Mouse (Mus musculus): ENCODE measurements around the gene Mrpl1. TPM values are rescaled to one million over a fixed set of nuclear protein-coding genes. Genes with fewer than 3 reads are reported as not detected.

The Mrpl1 gene
- total and polyA plus RNA-seq, 3 experiments, result 31.3 to 77.6 (median 44.2) TPM

GRCm38 (mm10) chr5:96218648-96219047 lies 9.4 kb downstream of the Mrpl1 start:
- Histone ChIP-seq H3K4me1 (ENCODE audit: control insufficient read depth in 1 of 2, insufficient read depth in 2 of 2) (peaks cover 14 to 77% of the 10 kb centered on the region in 2 experiments), H3K9me3 (replicated peaks; ENCODE audit: low read length) (no peaks in the 10 kb centered on the region), H3K4me2 (ENCODE audit: insufficient read depth, low read depth, poor library complexity, severe bottlenecking) (peak overlapping the region; percentile 72), H3K27me3 (replicated peaks) (no peaks in the 10 kb centered on the region), H3K4me3 (replicated peaks in 1 of 3; ENCODE audit: low read depth in 2 of 3, low read length in 2 of 3, poor library complexity in 1 of 3) (peak overlapping the region in 1 of 3 experiments; percentile 3), H3K27ac (ENCODE audit: insufficient read depth, low read depth) (peak overlapping the region; percentile 45), H3K79me2 (replicated peaks; ENCODE audit: control insufficient read depth, extremely low read depth, insufficient read depth, poor library complexity, severe bottlenecking) (peaks cover 51% of the 10 kb centered on the region), H3K36me3 (replicated peaks in 1 of 2; ENCODE audit: control insufficient read depth in 1 of 2, insufficient read depth in 1 of 2, low read length in 1 of 2) (peaks cover 15 to 26% of the 10 kb centered on the region in 2 experiments), H3K9ac (ENCODE audit: insufficient read depth, low read depth) (peak overlapping the region; percentile 43)
- in situ Hi-C loops (cut with MboI; ENCODE audit: low pct_ligation_motif_present, low pct_unique_long_range_greater_than_20kb, low sequenced_read_pairs), result no loop called here
- TF ChIP-seq MAX (IDR thresholded peaks at IDR 0.05; ENCODE audit: low read length) (no peak), MAZ (IDR thresholded peaks at IDR 0.05; ENCODE audit: low read depth, low read length) (no peak), HCFC1 (IDR thresholded peaks at IDR 0.05; ENCODE audit: low read depth, low read length) (no peak), TCF12 (IDR thresholded peaks at IDR 0.05; ENCODE audit: low read depth, low read length) (no peak), E2F4 (IDR thresholded peaks at IDR 0.05; ENCODE audit: insufficient replicate concordance, low read depth, low read length) (no peak), EP300 (IDR thresholded peaks at IDR 0.05; ENCODE audit: low read length) (no peak), MYC (IDR thresholded peaks at IDR 0.05; ENCODE audit: low read depth, low read length) (no peak), NELFE (IDR thresholded peaks at IDR 0.05; ENCODE audit: low read depth, low read length) (no peak), CHD2 (IDR thresholded peaks at IDR 0.05; ENCODE audit: low read length) (no peak), JUN (IDR thresholded peaks at IDR 0.05; ENCODE audit: insufficient read depth, low read depth, low read length) (no peak), MAFK (IDR thresholded peaks at IDR 0.05; ENCODE audit: insufficient replicate concordance, low read length) (no peak), SIN3A (IDR thresholded peaks at IDR 0.05; ENCODE audit: low read length) (no peak)
- DNase-seq (ENCODE audit: extremely low read depth), result peak; percentile 29
- dilution Hi-C loops (cut with MboI; ENCODE audit: extremely low pct_ligation_motif_present, extremely low pct_unique_long_range_greater_than_20kb, low sequenced_read_pairs), result no loop called here

- Histone ChIP-seq H3K9me3 (replicated peaks; ENCODE audit: low read length) (no peaks in the 10 kb centered on the region), H3K4me2 (ENCODE audit: insufficient read depth, low read depth, poor library complexity, severe bottlenecking) (peak overlapping the region; percentile 72), H3K27ac (ENCODE audit: insufficient read depth, low read depth) (peak overlapping the region; percentile 45), H3K79me2 (replicated peaks; ENCODE audit: control insufficient read depth, extremely low read depth, insufficient read depth, poor library complexity, severe bottlenecking) (peaks cover 57% of the 10 kb centered on the region), H3K9ac (ENCODE audit: insufficient read depth, low read depth) (peak overlapping the region; percentile 43), H3K36me3 (replicated peaks in 1 of 2; ENCODE audit: control insufficient read depth in 1 of 2, insufficient read depth in 1 of 2, low read length in 1 of 2) (peaks cover 10 to 23% of the 10 kb centered on the region in 2 experiments), H3K4me3 (replicated peaks in 1 of 3; ENCODE audit: low read depth in 2 of 3, low read length in 2 of 3, poor library complexity in 1 of 3) (no peak overlapping the region), H3K4me1 (ENCODE audit: control insufficient read depth in 1 of 2, insufficient read depth in 2 of 2) (peaks cover 14 to 77% of the 10 kb centered on the region in 2 experiments), H3K27me3 (replicated peaks) (no peaks in the 10 kb centered on the region)
- peak; percentile 79 for DNase-seq (ENCODE audit: extremely low read depth)
- TF ChIP-seq NELFE (IDR thresholded peaks at IDR 0.05; ENCODE audit: low read depth, low read length) (no peak), EP300 (IDR thresholded peaks at IDR 0.05; ENCODE audit: low read length) (peak; percentile 78), CTCF (conservative IDR thresholded peaks at IDR 0.05 in 1 of 2, IDR thresholded peaks at IDR 0.05 in 1 of 2; ENCODE audit: low read depth in 2 of 2, low read length in 2 of 2) (no peak), UBTF (IDR thresholded peaks at IDR 0.05; ENCODE audit: low read depth, low read length) (no peak), ZNF384 (IDR thresholded peaks at IDR 0.05; ENCODE audit: low read depth, low read length) (peak; percentile 45), BHLHE40 (IDR thresholded peaks at IDR 0.05; ENCODE audit: low read depth, low read length) (0 out of 2 replicates have a peak, but pooled peaks have one; percentile 6), CHD2 (IDR thresholded peaks at IDR 0.05; ENCODE audit: low read length) (peak; percentile 62; the same call in 1 of the 2 replicates), MYC (IDR thresholded peaks at IDR 0.05; ENCODE audit: low read depth, low read length) (no peak), TCF12 (IDR thresholded peaks at IDR 0.05; ENCODE audit: low read depth, low read length) (peak; percentile 74), JUN (IDR thresholded peaks at IDR 0.05; ENCODE audit: insufficient read depth, low read depth, low read length) (no peak; the same call in 1 of the 2 replicates), MAFK (IDR thresholded peaks at IDR 0.05; ENCODE audit: insufficient replicate concordance, low read length) (peak; percentile 33; the same call in 1 of the 2 replicates), SMC3 (IDR thresholded peaks at IDR 0.05; ENCODE audit: low read depth, low read length) (no peak), IRF4 (IDR thresholded peaks at IDR 0.05; ENCODE audit: low read depth, low read length) (peak; percentile 46; the same call in 1 of the 2 replicates), NRF1 (IDR thresholded peaks at IDR 0.05; ENCODE audit: low read depth, low read length) (no peak), ETS1 (conservative IDR thresholded peaks at IDR 0.05; ENCODE audit: low read depth, low read length) (peak; percentile 40), E2F4 (IDR thresholded peaks at IDR 0.05; ENCODE audit: insufficient replicate concordance, low read depth, low read length) (0 out of 2 replicates have a peak, but pooled peaks have one; percentile 30), POLR2AphosphoS2 (IDR thresholded peaks at IDR 0.05; ENCODE audit: low read depth, low read length) (no peak), JUND (conservative IDR thresholded peaks at IDR 0.05; ENCODE audit: low read depth, low read length) (no peak), ZMIZ1 (IDR thresholded peaks at IDR 0.05; ENCODE audit: low read depth, low read length) (no peak), MEF2A (IDR thresholded peaks at IDR 0.05; ENCODE audit: borderline replicate concordance, low read depth, low read length) (peak; percentile 30; the same call in 1 of the 2 replicates), SIN3A (IDR thresholded peaks at IDR 0.05; ENCODE audit: low read length) (no peak), ELF1 (IDR thresholded peaks at IDR 0.05; ENCODE audit: low read depth, low read length) (no peak), HCFC1 (IDR thresholded peaks at IDR 0.05; ENCODE audit: low read depth, low read length) (no peak), MAX (IDR thresholded peaks at IDR 0.05; ENCODE audit: low read length) (no peak), GABPA (IDR thresholded peaks at IDR 0.05; ENCODE audit: insufficient replicate concordance, low read depth, low read length) (no peak), USF1 (IDR thresholded peaks at IDR 0.05; ENCODE audit: low read depth, low read length) (no peak), POLR2A (IDR thresholded peaks at IDR 0.05; ENCODE audit: low read depth, low read length) (no peak), KAT2A (IDR thresholded peaks at IDR 0.05; ENCODE audit: insufficient replicate concordance, low read length) (no peak)
- dilution Hi-C loops (cut with MboI; ENCODE audit: extremely low pct_ligation_motif_present, extremely low pct_unique_long_range_greater_than_20kb, low sequenced_read_pairs) (no loop called here), in situ Hi-C loops (cut with MboI; ENCODE audit: low pct_ligation_motif_present, low pct_unique_long_range_greater_than_20kb, low sequenced_read_pairs) (no loop called here)
Measured at GRCm38 (mm10) chr5:96219512-96219911, 10.2 kb downstream of the Mrpl1 start.
